Mouse (Mus musculus) kidney, postnatal 36 days (tissue): ENCODE measurements at regions not wholly inside any gene's neighbourhood (a gene's known extent, or its start where the extent isn't known, plus 50 kb on each side); places are given as distances from the start of the nearest gene placed in this dataset.

Source experiments
- DNase-seq, 2 experiments: peaks; one replicate each; pipeline ENCODE4 v3.0.0; 2021 to 2022; ENCODE audit warnings: mixed read lengths in 2 of 2

DNA sequence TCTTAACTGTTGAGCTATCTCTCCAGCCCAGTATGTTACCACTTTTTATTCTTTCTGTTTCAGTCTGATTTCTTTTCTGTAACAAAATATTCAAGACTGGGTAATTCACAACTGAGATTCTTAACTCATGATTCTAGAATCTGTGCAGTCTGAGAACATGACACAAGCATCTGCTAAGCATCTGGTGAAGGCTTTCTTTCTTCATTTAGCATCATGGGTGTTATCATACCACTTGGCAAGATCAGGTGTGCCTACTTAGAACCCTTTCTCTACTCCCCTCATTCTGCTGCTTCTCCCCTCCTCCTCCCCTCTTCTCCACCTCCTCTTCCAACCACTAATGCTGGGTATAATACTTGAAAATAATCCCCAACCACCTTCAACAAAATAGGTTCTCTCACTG lies 62.1 kb upstream of the Pfn2 start:
- no peak for DNase-seq

DNA sequence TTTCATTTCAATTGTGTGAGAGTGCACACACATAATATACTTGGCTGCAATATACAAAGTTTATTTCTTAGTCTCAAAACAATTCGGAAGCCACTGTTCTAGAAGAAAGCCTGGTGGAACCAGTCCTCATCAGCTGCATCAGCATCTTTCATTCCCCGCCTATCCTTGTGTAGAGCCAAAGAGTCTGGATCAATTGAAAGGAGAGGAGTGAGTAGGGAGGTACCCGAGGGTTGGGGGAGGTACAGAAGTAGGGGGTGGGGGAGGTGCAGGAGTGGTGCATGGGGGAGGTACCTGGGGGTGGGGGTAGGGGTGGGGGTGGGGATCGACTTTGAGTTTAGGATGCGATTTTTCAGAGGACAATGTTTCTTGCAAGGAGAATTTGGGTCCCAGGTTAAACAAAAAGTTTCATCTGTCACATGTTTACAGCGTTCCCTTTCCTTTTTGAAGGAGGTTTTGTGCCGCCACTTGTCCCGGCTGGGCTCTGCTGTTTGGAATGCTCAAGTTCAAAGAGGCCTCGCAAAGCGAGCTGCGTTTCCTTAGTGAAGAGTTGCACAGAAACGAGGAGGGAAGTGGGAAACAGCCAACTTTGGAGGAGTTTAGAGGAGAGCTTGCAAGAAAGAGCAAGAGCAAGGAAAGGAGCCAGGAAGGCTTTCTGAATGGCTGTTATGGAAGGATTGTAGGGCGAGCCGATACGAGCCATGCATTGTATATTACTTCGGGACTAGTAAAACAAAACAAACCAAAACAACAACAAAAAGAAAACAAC lies 64.1 kb upstream of the Pfn2 start:
- peak; percentile 1 to 13 for DNase-seq

DNA sequence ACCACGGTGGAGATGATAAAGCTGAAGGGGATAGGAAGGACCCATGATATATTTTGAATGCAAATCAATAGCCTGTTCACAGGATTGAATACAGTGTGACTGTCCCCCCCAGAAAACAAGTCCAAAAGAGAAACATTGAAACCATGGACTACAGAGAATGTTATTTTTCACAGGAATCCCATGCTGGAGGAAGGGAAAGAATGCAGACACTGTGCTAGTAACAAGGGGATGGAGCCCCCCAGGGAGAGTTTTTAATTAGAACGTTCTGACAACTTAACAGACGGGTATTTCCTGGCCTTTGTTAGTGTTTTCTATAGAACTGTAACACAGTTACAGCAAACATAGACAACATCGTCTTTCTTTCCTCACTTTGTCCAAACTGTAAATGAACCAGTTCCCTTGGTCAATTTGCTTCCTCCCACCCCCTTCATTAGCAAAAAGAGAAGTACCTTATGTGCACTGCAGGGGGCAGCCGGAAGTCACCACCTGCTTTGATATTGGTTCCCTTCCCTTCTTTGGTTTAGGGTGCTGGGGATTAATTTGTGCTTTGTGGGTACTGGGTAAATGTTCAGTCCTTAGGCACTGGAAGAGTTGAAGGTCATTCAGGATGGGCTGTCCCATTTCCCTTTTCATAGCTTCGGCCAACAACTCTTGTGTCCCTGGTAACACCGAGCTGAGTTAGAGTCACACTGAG lies 64.9 kb upstream of the Pfn2 start:
- DNase-seq, result peak in 1 of 2 experiments; percentile 5

DNA sequence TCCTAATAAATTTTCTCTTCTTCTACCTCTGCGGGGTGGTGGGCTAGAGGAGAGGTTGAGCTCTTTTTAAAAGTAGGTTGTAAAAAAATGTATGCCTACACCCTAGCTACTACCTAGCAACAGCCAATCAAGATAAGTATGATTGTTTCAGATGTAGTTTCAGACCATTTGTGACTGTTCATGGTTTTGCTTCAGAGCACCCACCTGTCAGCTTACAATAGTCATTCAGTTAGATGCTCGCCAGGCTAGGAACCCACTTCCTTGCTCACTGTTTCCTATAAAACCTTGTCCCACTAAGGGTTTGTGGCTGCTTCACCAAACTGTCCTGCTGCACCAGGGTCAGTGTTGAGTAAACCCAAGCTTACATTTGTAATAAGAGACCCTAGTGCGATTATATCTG lies 66.8 kb upstream of the Pfn2 start:
- DNase-seq, result no peak

DNA sequence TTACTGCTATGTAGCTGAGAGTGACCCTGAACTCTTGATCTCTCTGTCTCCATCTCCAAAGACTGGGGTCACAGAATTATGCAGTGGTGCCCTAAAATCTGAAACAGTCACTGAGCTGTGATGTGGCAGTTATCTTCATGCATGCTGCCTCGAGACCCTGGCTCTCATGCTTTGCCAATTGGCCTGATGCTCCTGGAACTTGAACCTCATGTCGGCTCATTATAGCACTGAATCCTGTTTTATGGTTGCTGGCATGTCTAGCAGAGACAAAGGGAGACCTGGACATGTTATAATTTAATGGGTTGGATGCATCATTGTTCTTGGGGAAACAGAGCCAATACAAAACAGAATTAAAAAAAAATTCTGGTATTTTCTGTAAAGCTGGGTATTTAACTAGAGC lies 71.0 kb upstream of the Pfn2 start:
- DNase-seq, result no peak

DNA sequence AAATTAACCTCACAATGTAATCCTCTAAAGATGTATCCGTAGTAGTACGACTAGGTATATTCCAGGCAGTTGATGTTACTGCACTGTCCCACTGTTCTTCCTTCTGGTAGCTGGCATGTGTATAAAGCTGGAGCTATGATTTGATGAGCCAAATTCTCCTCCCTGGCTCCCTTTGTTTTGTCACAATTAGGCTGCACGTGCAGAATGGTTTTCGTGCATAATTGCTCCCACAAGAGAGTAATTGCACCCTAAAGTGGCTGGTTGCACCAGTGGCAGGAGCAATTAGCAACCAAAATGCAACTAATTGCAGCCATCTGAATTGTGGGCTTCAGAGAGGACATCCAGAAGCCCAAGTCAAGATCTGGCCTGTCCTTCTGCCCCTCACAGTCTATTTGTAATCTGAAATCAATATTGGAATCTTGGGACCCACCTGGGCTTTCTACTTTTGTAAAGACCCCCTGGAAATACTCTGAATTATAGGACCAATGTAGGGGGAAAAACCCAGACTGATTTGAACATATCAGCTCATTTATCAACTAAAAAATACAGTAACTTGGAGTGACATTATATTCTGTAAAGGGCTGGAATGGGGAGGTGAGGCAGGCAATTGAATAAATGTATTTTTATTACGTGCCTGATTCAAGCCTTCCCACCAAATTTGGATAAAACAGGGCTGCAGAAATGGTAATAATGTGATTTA lies 71.7 kb upstream of the Pfn2 start:
- DNase-seq, result no peak

DNA sequence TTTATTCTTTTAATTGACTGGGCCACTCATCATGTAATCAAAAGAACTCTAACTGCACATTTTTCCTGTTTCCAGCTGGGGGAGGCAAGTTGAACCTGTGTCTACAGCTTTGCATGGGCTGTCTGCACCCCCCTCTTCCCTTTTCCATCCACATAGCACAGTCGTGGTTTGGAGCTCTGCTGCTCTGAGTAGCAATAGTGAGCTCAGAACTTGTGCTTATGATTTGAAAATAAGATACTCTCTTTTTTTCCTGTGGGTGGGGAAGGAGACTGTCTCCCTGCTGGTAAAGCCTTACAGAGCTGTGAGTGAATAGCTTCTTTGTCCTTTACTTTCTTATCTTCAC lies 72.2 kb upstream of the Pfn2 start:
- DNase-seq, result no peak

DNA sequence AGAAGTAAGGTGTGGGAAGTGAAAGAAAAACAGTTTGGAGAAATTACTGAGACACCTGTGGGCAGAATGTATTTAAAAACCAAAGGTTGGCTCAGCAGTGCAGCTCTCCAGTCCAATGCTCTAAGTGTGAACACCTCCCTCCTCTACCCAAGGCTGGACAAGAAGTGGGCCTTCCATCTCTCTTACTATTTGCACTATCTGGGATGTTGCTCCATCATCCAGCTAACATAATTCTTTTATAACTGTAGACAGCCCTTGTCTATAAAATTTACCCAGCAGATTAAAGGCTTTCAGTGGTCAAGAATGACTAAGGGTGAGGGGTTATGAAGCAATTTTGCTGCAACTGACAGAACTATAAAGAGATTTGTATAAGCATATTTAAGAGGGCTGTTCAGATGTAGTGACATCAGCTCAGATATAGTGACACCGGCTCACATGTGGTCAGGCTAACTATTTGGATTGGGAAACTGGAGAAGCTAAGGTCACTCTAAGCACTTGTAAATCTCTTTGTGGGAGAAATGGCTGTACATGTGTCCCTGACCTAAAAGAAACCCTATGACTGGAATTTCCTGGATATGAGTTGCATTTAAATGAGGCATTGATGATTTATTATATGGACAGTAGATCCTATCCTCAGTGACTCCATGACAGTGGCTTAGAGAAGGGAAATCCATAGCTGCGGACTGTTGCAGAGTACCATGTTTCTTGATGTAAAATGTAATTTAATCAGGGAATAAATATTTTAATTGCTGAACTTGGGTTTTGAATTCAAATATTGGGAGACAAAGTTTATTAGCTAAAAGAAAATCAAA lies 73.4 kb upstream of the Pfn2 start:
- no peak for DNase-seq

DNA sequence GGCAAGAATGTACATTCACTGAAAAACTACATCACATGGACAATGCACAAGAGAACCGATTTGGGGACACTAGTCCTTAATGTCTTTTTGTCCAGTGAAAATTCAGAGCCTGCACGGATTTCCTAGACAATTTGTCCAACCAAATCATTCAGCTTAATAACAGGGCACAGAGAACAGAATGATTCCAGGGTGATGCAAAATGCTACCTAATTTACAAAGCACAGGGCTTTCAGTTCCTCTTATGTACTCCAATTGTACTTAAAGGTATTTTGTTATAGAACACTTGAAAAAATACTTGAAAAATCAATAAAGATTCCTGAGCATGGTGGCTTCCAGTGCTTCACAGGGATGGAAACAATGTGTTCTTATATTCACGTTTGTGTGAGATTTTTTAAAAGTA lies 75.2 kb upstream of the Pfn2 start:
- no peak for DNase-seq

DNA sequence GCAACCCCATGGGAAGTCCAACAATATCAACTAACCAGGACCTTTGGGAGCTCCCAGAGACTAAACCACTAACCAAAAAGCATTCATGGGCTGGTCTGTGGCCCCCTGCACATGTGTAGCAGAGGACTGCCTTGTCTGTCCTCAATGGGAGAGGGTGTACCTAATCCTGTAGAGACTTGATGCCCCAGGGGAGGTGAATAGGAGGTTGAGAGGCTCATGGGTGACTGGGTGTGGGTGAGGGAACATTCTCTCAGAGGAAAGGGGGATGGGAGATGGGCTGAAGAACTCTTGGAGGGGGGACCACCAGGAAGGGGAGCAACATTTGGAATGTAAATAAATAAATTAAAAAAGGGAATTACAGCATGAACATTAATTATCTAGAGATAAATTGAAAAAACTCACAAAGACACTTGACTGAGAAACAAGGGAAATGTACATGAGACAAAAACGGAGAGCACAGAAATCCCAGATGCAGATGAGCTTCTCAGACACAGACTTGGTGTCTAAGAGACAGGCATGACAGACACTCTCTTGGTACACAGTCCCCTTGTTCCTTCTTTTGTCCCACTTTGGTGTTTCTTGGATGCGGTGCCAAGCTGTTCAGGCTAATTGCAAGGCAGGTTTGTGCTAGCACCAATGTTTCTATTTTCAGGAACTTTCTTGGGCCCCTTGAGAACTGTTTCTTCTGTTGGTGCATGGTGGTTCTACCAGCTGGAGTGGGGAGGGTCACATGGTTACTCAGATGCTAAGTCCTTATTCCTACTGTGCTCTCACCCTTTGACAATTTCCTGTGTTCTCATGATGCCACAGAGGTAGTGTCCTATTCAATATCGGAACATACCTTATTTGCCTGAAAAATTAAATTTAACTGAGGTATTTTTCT lies 85.0 kb upstream of the Pfn2 start:
- DNase-seq, result no peak

DNA sequence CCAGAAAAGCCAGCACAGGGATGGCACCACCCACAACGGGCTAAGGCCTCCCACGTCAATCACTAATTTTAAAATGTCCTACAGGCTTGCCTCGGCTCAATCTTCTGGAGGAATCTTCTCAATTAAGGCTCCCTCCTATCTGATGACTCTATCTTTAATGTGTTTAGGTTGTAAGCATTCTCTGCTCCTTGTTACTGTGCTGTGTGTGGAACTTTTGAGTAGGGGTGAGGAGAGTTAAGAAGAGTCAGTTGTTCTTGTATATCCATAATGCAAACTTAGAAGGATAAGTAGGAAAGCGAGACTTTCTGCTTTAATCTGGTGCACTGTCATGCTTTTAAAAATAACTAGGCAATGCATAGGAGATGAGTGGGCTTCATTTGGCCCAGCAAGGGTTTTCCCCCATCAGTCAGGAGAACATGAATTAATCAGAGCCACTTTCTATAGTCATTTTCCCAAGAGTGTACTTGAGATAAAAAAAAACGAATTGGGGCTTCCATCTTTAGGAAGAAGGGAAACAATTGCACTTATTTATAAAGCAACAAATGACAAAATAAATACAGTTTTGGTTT lies 87.2 kb upstream of the Pfn2 start:
- DNase-seq, result no peak

DNA sequence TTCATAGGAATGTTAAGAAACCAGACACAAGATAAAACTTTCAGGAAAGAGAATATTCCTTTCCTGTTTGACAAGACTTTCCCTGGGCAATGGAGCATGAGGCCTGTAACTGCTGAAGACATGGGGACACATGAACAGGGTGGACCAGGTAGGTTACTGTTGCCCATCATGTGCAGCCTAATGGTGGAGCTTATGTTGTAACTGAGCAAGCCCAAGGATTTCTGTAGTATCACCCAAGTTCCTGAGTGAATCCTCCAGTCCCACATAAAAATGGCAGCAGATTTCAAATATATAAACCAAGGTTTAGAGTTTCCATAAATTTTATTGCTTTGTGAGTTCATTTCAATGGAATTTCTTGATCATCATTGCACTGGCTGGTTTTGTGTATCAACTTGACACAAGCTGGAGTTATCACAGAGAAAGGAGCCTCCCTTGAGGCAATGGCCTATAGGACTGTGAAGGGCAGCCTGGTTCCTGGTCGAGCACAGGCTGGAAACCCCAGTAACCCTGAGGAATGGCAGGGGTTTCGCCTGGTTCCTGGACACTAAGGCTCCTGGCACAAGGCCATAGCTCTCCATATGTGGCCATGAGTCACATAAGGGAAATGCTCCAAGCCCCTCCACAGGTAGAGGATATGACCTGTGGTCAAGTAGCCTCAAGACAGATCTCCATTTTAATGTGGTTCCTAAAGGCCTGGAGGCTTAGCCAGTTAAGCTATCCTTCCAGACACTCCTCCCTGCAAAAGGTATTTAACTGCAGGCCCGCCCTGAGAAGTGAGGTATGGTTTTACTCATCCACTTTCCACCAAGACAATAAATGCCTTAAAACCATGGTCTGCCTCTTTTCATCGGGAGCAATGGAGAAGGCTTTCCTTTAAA lies 92.9 kb upstream of the Pfn2 start:
- DNase-seq, result no peak

DNA sequence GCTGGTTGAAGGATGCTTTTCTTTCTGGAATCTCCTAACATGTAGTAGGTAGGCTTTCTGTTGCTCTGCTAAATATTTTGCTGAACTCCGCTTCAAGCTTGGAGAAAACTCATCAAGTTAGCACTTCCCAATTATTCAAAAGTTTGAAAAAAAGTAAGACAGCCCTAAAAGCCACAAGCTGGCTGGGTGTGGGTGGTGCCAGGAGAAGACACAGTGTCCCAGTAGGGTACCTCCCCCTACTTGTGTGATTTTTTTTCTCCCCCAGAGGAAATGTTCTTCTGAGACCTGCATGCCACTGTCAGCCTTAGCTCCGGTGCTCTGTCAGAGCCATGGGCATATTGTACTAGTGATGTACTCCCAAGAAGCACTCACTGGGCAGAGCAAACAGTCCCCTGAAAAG lies 96.8 kb upstream of the Pfn2 start:
- DNase-seq, result no peak

DNA sequence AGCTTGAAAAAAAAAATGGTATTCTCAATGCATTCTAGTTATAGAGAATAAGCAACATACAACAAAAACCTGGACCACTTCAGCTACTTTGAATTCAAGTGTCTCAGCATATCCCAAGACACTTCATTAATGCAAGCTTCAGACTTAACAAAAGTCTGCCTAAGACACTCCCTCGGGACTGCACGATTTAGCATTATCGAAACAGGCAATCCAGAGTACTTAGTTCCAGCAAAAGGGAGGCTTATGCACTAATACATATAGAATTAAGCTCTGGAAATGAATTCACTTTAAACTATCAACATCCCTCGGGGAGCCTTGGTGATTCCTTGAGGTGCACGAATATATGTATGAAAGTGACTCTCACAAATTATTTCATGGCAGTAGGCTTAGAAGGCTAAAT lies 97.9 kb upstream of the Pfn2 start:
- no peak for DNase-seq

DNA sequence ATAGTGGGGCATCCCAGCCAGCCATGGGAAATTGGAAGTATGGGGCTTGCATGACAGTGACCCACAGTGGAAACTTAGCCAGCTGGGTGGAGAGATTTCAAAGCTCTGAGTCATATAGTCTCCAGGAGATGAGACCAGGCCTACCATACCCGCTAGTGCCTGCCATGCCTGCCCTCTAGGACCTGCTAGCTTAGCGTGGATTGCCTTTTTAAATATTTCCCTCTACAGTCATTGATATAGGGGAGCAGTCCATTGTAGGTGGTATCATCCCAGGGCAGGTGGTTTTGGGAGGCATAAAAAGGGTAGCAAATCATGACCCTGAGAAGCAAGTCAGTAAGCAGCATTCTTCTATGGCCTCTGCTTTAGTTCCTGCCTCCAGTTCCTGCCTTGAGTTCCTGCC lies 99.5 kb upstream of the Pfn2 start:
- DNase-seq, result no peak

DNA sequence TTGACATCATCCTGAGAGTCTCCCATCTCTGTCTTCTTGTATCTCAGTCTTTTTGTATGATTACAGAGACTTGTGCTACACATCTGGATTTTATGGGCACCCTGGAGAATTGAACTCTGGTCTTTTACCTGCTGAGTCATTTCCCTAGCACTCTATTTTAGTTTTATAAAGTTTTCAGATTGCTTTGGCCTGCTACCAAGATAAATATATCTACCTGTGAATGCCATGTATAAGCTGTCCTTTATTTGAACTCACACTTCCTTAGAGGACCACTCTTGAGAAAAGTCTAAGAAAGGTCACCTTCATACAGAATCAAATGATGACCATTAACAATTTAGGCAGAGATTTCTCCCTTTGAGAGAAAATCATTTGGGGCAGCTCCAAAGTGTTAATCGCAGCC lies 100.8 kb upstream of the Pfn2 start:
- DNase-seq, result no peak

DNA sequence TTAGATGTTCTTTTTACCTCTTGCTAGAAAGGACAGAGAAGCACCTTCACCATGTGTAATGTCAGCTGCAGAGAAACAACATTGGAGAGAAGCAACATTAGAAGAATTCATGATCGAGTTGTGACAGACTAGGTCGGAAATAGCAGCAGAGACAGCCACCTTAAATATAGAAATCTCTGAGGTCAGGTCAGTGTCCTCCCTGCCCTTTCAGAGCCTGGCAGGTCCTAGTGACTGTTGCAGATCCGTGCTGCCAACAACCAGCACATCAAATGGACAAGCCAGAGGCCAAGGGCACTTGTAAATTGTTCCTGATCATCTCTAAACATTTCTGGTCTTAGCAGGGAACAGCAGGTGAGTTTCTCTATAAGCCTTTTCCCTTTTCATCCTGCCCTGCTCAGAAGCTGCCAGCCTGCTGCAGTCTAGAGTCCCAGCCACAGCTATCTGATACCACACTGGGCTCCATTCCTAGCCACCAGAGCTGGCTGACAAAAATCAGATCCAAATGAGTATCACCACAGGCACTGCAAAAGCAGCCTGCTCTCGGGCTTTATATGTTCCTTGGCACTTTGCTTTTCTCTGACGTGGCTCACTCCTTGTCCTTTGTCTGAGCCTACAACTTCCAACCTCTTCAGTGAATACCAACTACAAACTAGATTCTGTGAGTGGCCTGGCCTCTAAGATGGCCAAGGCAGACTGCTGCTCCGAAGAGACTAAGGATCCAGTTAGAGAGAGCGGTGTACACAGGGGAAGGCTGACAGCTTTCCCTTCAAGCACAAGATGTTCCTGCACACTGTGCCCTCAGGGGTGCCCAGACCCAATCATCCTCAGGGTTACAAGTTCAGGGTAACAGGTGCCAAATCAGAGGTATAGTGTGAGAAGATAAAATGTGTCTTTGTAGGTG lies 102.8 kb upstream of the Pfn2 start:
- DNase-seq, result no peak

DNA sequence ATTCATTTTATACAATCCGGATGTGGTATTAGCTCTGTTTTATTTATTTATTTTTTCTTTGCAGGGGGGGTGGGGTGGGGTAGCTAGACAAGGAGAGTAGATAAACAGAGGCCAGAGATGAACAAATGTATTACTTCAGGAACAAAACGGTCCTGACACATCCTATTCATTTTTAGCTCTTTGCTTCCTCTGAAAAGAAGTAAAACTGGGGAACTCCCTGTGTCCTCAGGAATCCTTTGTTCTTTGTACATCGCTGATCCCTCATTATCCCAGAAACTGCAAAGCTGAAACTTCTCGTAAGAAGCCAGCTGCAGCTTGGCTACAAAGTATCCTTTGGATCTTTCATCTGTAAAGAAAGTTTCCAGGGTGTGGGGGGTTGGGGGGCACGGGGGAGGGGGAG lies 103.6 kb upstream of the Pfn2 start:
- no peak for DNase-seq

DNA sequence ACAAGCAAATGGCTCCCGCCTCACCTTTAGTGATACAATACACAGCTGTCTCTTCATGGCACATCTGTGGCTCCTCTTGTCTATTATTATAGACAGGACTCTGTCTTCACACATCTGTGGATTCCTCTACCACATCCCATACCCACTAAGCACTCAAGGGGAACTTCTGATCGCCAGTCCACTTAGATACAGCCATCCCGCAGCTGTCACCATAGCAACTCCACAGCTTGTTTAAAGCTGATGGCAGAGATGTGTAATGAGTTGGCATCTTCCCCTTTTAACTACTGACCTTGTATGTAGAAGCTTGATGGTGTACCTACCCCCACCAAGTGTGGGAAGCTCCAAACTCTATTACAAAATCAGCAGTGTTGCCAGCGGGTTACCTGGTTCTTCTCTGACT lies 109.5 kb upstream of the Pfn2 start:
- DNase-seq, result no peak

DNA sequence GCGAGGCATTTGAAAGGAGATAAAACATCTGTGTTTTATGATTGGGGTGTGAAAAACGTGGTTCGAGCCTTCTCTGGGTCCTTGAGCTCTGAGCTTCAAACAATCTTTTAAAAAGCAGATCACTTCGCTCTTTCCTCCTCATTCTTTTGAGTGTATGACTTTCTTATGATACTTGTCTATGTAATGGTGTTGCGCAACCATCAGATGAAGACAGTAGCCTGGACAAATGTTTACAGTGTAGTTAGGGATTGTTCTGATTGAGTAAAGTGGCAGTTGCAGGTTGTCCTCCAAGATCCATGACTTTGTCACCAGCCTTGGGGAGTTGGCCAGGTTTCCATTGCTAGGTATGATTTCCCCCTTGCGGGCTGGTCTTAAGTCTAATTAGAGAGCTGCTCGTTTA lies 116.1 kb upstream of the Pfn2 start:
- DNase-seq, result no peak
